Mouse (Mus musculus) cerebellum, adult 8-10 months (tissue): ENCODE measurements around the gene Stk40.
A peak's percentile ranks its signal among the peaks of the same experiment; 100 is the strongest.

ENCODE experiments used
- DNase-seq: peaks from one replicate; pipeline ENCODE4 v3.0.0; 2022

The Stk40 gene

DNA sequence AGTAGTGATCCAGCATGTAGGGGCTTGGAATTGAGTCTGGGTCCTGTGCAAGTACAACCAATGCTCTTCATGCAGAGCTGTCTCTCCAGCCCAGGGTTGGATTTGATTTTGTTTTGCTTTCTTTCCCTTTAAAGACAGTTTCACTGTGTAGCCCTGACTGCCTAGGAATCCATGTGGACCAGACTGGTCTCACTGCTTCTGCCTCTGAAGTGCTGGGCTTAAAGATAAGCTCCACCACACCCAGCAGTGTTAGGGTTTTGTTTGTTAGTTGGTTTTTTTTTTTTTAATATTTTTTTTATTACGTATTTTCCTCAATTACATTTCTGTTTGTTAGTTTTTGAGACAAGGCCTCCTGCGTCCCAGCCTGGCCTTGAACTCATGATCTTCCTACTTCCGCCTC, 4.4 kb upstream of the Stk40 start:
- DNase-seq = no peak

DNA sequence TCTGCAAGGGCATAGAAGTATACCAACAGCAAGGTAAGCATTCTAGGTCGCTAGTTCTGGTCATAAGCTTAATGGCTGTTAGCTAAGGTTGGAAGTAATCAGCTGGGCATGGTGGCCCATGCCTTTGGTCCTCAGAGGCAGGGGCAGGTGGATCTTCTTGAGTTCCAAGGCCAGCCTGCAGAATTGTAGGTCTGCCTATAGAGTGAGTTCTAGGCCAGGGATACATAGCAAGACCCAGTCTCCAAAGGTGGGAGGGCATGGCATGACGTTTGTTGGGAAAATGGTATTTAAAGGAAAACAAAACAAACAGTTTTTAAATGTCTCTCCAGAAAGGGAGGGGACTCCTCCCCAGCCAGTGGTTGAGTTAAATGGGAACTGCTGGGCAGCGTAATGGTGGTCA, 3.0 kb upstream of the Stk40 start:
- no peak for DNase-seq

DNA sequence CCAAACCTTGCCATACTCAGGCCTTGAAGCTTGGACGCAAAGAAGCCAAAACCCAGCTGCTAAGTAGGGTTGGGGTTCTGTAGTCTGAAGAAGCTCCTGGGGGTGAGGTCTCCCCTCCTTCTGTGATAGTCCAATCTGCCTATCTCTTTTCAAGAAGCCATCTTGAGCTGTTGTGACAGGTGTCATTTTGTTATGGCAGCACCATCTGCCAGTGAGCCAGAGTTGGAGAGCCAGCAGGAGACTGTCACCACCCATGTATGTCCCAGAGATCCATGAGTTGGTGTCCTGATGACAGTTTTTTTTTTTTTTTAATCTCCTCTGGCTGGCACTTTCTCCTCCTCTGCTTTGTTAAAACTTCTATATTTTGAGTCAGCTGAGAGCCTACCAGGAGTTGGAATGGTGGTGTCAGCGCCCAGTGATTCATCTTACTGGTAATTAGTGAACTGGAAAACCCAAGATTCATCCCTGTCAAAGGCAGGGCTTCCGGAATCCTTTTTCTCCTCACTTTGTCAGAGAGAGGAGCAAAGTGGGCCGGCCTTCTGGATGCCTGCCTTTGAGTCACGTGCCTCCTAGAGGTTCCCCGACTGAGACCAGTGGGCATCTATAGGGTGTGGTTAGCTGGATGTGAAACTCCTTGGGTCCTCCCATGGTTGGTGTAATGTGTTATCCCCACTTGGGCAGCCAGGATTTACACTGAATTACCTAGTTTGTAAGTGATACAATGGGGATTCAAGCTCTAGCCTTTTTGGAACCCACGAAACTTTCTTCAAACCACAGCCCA, 1.5 kb upstream of the Stk40 start:
- DNase-seq = peak; percentile 27

DNA sequence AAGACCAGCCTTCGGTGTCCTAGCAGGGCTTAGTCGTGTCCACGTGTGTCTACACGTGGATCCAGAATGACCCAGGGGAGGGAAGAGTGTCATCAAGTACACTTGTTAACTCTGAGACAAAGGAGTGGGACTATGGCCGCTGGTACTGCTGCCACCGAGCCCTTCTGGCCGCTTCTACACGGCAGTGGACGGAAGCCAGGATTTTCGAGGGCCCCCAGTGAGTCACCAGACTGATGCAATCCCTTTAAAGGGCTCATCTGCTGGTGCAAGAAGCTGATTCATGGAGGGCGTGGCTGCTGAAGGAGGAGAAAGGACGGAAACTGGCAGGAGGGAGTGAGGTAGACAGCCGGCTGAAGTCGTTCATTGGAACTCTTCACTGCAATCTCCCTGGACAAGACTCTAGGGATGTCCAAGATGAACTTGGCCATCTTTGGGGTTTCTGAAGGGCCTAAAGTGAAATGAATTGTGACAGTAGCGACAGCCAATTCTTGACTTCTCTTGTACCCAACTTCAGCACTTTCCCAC, 638 bp upstream of the Stk40 start:
- peak; percentile 78 for DNase-seq

DNA sequence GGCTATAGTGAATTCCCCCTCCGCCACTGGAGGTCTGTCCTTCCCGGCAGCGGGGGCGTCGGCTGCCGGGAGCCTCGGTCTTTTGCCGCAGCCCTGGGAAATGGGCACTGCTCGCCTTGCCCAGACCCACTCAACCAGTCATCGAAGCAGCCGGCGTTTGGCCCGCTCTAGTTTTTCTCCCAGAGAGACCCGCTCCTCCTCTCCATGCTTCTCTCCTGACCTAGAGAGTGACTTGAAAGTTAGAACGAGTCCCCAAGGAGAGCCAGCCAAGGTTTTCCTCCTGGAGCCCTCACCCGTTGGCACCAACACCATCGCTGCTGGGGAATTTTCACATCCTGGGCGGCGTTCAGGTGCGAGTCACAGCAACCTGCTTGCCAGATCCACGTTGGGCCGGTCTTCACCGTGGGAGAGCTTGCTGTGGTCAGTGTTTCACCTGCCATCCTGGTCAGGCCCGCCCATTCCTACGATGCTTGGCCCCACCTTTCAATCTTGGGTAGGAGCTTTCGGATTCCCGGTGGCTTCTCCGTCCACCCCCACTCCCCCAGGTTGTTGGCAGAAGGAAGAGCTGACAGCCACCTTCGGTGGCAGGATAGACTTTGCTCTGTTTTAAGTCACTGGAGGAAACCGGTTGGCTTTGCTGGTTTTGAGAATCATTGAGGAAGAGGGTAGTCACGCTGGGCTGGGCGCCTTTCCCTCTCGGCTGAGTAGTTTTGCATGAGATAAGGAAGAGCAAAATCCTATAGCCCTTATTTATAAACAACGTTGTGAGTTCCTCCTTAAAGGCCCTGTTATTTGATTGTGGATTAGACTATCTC, 711 bp downstream of the Stk40 start:
- DNase-seq = peak; percentile 68

DNA sequence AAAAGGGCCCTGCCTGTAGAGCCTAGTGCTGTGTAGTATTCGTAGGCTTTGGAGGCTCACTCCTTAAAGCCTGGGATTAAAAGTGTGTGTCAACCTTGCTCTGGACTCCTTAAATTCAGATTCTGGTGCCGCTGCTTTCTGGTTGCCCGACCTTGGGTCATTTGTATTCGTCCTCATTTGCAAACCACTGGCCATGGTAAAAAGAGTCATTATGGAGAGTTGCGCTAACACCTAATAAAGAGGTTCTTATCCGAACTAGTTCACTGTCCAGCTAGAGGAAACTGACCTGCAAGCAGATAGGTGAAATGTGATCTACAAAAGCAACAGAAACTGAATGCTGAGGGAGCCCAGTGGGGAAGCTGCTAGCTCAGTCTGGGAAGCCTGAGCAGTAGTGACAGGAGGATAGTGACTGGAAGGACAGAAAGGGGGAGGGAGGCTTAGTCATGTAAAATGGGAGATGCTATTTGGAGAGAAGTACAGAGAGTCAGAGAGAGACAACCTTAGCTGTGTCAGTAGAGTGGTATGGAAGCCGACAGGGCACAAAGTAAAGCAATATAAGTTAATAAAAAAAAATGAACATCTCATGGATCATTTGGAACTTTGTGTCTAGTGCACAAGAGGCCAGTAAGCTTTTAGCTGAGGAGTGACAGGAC, 1.5 kb downstream of the Stk40 start:
- peak; percentile 28 for DNase-seq

GRCm38 (mm10) chr4:126108061-126108740, 4.4 kb downstream of the Stk40 start:
- DNase-seq = no peak

GRCm38 (mm10) chr4:126109613-126110373, 6.0 kb downstream of the Stk40 start:
- no peak for DNase-seq

DNA sequence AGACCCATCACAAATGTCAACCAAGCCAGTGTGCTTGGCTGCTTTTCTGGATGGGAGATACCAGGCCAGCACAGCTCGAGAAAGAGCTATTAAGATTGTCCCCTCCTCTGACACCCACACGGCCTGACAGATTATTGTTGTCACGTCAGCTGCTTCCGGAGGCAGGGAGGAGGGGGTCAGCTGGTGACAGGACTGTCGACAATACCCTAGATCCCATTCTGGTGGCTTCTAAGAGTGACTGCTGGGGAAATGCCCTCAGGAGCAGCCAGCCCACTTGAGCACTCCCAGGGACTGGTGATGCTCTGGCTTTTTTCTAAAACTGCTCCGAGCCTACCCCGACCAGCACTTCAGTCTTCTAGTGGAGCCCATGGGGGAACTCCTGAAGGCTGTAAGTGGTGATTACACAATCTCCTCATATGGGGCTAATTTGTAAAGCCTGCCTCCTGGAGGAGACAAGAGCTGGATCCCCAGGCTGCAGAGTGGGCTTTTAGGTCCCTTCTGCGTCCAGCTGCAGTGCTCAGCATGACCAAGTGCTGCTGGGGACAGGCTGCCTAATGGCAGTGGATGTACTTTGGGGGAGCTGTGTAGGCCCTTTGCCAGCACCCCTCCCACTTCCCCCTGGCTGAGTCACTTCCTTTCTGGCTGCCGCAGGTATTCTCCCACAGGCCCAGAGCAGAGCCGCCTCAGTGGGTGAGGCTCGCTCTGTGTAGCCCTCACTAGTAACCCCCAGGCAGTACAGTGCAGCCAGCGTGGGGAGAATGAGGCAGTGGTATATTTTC, 6.8 kb downstream of the Stk40 start:
- peak; percentile 71 for DNase-seq

DNA sequence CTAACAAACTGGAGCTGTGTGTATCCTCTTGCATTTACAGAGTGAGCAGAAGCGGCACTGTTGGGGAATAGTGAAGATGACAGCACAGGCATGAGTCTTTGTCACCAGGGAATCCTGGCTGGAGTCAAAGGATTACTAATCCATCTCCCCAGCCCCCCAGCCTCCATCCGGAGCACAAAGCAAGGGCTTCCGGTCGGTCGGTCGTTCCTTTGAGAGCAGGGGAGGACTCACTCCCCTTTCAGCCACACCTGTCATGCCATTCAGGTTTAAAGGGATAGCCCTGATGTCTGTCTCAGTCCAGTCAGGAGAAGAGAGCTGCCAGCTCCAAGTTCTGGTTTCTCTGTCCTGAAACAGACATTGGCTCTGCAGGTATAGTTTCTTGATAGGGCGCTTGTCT, 7.4 kb downstream of the Stk40 start:
- DNase-seq = no peak

GRCm38 (mm10) chr4:126113243-126113642, 9.5 kb downstream of the Stk40 start:
- DNase-seq = peak; percentile 66

GRCm38 (mm10) chr4:126113943-126114342, 10.2 kb downstream of the Stk40 start:
- peak; percentile 63 for DNase-seq

- no peak for DNase-seq
These were observed 11.7 kb downstream of the Stk40 start for GRCm38 (mm10) chr4:126115411-126115810.

GRCm38 (mm10) chr4:126115871-126116521, 12.2 kb downstream of the Stk40 start:
- DNase-seq = no peak

DNA sequence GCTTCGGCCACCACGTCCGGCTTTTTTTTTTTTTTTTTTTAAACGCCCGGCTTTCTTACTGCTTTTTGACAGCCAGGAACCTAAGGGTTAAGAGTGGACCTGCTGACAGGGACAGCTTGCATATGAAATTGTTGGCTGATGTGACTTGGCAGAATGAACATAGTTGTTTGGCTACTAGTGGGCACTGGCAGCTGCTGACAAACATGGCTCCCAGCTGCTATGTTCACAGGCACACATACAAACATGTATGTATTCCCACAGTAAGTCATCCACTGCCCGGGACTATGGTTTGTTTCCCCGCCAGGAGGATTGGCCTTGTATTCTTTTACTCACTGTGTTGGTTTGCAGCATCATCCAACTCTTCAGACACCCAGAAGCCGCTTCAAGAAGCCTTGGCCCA, 13.4 kb downstream of the Stk40 start:
- no peak for DNase-seq

- DNase-seq = peak; percentile 66
These were observed 14.9 kb downstream of the Stk40 start for GRCm38 (mm10) chr4:126118651-126119050.

- no peak for DNase-seq
These were observed 15.3 kb downstream of the Stk40 start for GRCm38 (mm10) chr4:126119051-126119450.

DNA sequence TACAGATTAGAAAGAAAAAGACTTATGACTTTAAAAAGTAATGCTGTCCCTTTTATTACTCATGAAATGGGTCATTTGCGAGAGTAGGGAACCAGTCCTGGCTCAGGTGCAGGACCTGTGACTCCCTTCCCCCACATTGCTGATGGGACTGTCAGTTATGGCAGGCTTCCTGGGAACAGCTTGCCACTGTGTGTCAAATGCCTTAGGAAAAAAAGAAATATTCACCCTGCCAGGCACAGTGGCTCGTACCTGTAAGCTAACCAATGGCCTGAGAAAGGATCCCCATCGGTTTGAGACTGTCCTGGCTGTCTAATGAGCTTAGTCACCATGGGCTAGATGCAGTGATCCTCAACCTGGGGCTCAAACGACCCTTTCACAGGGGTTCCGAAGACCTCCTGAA, 16.3 kb downstream of the Stk40 start:
- DNase-seq = peak; percentile 79

DNA sequence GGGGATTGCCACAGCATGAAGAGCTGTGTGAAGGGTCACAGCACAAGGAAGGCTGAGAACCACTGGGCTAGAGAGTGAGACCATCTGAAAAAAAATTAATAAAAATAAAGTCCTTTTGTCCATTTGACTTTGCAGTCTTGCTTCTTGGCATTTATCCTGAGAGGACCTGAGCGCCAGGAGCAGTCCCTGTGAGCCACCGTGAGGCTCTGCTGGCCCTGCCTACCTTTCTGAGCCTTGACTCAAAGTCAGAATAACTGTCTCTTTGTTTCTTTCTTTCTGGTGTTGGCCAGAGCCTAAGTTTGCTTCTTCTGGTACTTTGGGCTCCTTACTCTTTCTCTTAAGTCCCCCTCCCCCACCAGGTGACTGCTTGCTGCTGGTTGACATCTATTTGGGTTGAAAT, 16.7 kb downstream of the Stk40 start:
- DNase-seq = no peak

- DNase-seq = peak; percentile 48
These were observed 19.7 kb downstream of the Stk40 start for GRCm38 (mm10) chr4:126123309-126124040.
